Mouse (Mus musculus) stomach, postnatal 0 days (tissue): ENCODE measurements around the gene Nckap5.

Source experiments
- CTCF ChIP-seq: IDR thresholded peaks from 2 replicates; pipeline ENCODE4 v1.5.1; 2016; ENCODE audit warnings: antibody characterized with exemption, low read depth, mild to moderate bottlenecking, moderate library complexity
- EP300 ChIP-seq: optimal IDR thresholded peaks from 2 replicates; pipeline ENCODE3; 2016; ENCODE audit warnings: antibody characterized with exemption

GRCm38 (mm10) chr1:126568520-126569197 is 261.9 kb downstream of the Nckap5 start:
- TF ChIP-seq EP300: no peak
- TF ChIP-seq CTCF: peak; percentile 72
